Mouse (Mus musculus) bone marrow, adult 2 months (tissue): ENCODE measurements at regions not wholly inside any gene's neighbourhood (a gene's known extent, or its start where the extent isn't known, plus 50 kb on each side); places are given as distances from the start of the nearest gene placed in this dataset.

Experiments used
- H3K27ac ChIP-seq: fragments of 200-500 bp; 2 replicates; pipeline ENCODE4 v1.5.1; 2012; ENCODE audit warnings: low read depth, mild to moderate bottlenecking, control low read depth, inconsistent platforms, low read length; ENCODE audit not compliant: control insufficient read depth, poor library complexity, insufficient read depth
- H3K4me1 ChIP-seq: fragments of 200-500 bp; 2 replicates; pipeline ENCODE4 v1.6.1; 2011; ENCODE audit warnings: low read length; ENCODE audit not compliant: control insufficient read depth, insufficient read depth
- H3K4me3 ChIP-seq: fragments of 200-500 bp; replicated peaks from 2 replicates; pipeline ENCODE3; 2011; ENCODE audit warnings: mild to moderate bottlenecking, low read depth, low read length, control low read depth; ENCODE audit not compliant: control insufficient read depth
- CTCF ChIP-seq: fragments of 200-500 bp; IDR thresholded peaks from 2 replicates; pipeline ENCODE4 v1.5.1; 2011; ENCODE audit warnings: low read length, control low read depth; ENCODE audit not compliant: control insufficient read depth, insufficient read depth
- POLR2A ChIP-seq: fragments of 200-500 bp; IDR thresholded peaks from 2 replicates; pipeline ENCODE4 v1.6.1; 2011; ENCODE audit warnings: low read depth, mild to moderate bottlenecking, control low read depth, low read length, borderline replicate concordance; ENCODE audit not compliant: control insufficient read depth
- WGBS: fragments of 180-500 bp; shearing (Covaris S2); methylation state at CpG from one replicate; pipeline ENCODE4 v1.1.7; 2018; 5-methylcytosine and 5-hydroxymethylcytosine counted together

- TF ChIP-seq POLR2A (no peak), CTCF (no peak)
- 37% methylated on average over 5 of the region's 5 CpGs for WGBS
Measured at GRCm38 (mm10) chr7:71873817-71874216, 432.6 kb downstream of the Mctp2 start.

GRCm38 (mm10) chr7:71872912-71873311 is 433.5 kb downstream of the Mctp2 start:
- Histone ChIP-seq H3K4me3 (no peak overlapping the region), H3K4me1 (no peaks in the 10 kb centered on the region; the same call in 1 of the 2 replicates), H3K27ac (no peak overlapping the region)
- WGBS: 66% methylated on average over 6 of the region's 6 CpGs
- no peak for TF ChIP-seq POLR2A

More at GRCm38 (mm10) chr7:71873817-71874216, 432.6 kb downstream of the Mctp2 start:
- Histone ChIP-seq H3K27ac (no peak overlapping the region), H3K4me1 (no peaks in the 10 kb centered on the region; the same call in 1 of the 2 replicates), H3K4me3 (no peak overlapping the region)

DNA sequence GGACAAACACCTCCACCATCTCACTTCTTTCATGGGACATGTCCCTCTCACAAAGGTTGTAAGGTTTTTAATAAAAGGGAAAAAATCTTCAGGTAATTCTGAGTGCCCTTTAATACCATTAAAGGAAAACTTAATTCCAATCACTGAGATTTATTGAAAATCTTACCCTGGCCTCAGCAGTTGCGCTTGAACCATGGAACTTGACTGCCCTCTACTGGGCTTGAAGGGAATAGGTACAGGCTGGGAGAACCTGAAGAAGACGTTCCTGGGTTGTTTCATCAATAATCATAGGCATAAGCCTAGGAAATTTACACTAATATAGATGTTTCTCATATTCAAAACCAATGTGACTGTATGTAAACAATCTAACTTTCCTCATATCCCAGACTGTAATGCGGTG is 439.3 kb downstream of the Mctp2 start:
- peak; percentile 50 for TF ChIP-seq CTCF
- no peak for TF ChIP-seq POLR2A
- no peak overlapping the region for H3K27ac ChIP-seq
- WGBS: 11% methylated on average over 3 of the region's 3 CpGs

DNA sequence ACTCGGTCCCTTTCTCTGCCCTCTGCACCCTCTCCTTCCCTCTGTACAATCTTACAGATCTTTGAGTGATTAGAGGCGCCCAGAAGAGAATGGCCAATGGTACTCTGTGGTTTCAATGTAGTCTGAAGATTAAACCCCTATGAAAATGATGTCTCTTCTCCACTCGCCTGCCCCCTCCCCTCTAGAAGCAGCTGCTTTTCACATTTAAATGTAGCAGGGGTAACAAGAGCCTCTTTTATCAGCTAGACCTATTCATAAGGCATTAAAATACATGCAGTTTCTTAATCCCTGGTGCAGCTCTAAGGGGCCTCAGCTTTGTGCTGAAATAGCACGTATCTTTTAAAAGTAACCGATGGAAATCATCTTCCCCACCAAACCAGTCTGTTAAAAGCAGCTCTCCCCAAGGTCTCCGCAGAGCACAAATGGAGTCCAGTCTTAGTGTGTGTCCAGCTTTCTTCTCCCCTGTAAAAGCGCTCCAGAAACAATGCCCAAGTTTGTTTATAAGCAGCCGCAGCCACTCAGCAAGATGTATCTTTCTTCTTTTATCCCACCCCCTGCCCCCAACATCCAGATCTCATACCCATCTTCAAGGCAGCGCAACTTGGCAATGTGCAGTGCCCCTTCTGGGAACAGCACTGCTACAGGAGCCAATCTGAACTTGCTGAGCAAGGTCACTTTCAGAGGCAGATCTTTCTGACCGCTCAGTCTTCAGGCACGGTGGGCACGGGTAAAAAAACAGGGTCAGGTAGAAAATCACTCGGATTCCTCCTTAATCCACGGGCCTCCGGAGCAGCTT is 440.8 kb downstream of the Mctp2 start:
- no peak overlapping the region for H3K27ac ChIP-seq
- TF ChIP-seq POLR2A: no peak
- TF ChIP-seq CTCF: no peak
- WGBS: 54% methylated on average over 15 of the region's 15 CpGs
- H3K4me1 ChIP-seq: no peaks in the 10 kb centered on the region
- H3K4me3 ChIP-seq: no peak overlapping the region

More for the DNA sequence above, 439.3 kb downstream of the Mctp2 start:
- H3K4me1 ChIP-seq: no peaks in the 10 kb centered on the region
- no peak overlapping the region for H3K4me3 ChIP-seq

- TF ChIP-seq CTCF (no peak), POLR2A (no peak)
- Histone ChIP-seq H3K27ac (no peak overlapping the region), H3K4me1 (no peaks in the 10 kb centered on the region; the same call in 1 of the 2 replicates), H3K4me3 (no peak overlapping the region)
- WGBS: 85% methylated on average over 3 of the region's 3 CpGs
Measured at GRCm38 (mm10) chr7:71852864-71853263, 453.5 kb downstream of the Mctp2 start.

DNA sequence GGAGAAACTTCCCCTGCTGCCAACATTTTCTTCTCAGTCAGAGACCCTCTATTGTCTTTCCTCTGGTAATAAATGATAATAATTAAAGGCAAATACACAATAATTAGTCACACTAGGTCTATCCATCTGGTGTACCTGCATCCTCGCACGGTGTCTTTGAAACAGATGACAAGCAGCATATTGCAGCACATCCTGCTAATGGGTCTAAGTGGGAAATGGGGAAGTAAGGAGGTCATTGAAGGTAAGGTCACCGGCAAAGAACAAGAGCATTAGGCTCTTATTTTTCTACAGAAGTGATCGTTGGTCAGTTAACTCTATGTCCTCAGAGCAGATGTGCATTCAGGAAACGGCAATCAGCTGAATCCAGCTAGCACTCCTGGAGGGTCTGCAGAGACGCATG is 457.2 kb downstream of the Mctp2 start:
- no peak for TF ChIP-seq POLR2A
- no peak for TF ChIP-seq CTCF
- Histone ChIP-seq H3K4me1 (no peaks in the 10 kb centered on the region; the same call in 1 of the 2 replicates), H3K27ac (no peak overlapping the region), H3K4me3 (no peak overlapping the region)
- 54% methylated on average over 6 of the region's 6 CpGs for WGBS

DNA sequence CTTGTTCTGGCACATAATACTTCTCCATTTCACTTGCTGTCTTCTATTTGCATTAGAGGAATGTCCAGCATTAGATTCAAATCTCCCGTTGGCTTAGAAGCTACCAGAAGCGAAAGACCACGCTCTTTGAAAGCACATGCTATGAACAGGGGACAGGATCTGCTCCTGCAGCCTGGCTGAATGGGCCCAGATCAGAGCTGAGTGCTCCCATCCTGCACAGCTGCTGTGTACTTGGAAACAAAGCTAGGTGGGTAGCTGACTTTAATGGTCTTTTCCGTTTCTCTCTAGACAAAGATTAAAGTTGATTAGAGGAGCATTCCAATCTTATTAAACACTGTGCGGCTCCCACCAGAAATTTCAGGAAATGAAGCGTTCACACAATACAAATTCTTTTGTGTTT is 468.6 kb downstream of the Mctp2 start:
- Histone ChIP-seq H3K27ac (no peak overlapping the region), H3K4me3 (no peak overlapping the region), H3K4me1 (no peaks in the 10 kb centered on the region)
- WGBS: 74% methylated on average over 6 of the region's 6 CpGs
- TF ChIP-seq CTCF: no peak

GRCm38 (mm10) chr7:71831790-71832525 is 474.4 kb downstream of the Mctp2 start:
- no peak overlapping the region for H3K4me3 ChIP-seq
- TF ChIP-seq POLR2A (no peak), CTCF (no peak)
- no peak overlapping the region for H3K27ac ChIP-seq
- WGBS: 31% methylated on average over 3 of the region's 3 CpGs
- H3K4me1 ChIP-seq: no peaks in the 10 kb centered on the region
